9 mouse cellular contexts compared by ENCODE assay signal in genomic region chr10:79682551-79682915, GRCm38 (mm10). TPM values are rescaled to one million over a fixed set of nuclear protein-coding genes. Genes with fewer than 3 reads are reported as not detected.
DNase-seq lines count a peak whose midpoint lies in the region; ATAC-seq and TF ChIP-seq lines count a peak whose summit lies in the region.
"Had no signal": no experiment of that assay in that cellular context is flagged by ENCODE, and none has a peak within 500 bp of the region (broad histone marks: within the 10 kb centered on the region; RNA-seq: fewer than 3 reads in every experiment).

No protein-coding gene starts in this region.

- H3K79me2 ChIP-seq in heart, adult 2 months (replicated peaks; ENCODE audit: control insufficient read depth, insufficient read depth, low read length), result peaks cover 4% of the 10 kb centered on the region; the same call in 1 of the 2 replicates

- intact Hi-C loops in heart, adult 2 months (cut with DNase I), result no loop called here

- H3K4me3 ChIP-seq in heart, adult 2 months, result peak overlapping the region; percentile 87
- H3K4me3 ChIP-seq in E14TG2a.4 (replicated peaks; ENCODE audit: low read length), result peak overlapping the region; percentile 100
- H3K4me3 ChIP-seq in embryonic facial prominence, embryonic 14.5 days (ENCODE audit: low read depth, low read length), result peak overlapping the region; percentile 81
- peak overlapping the region; percentile 88 for H3K4me3 ChIP-seq in intestine, embryonic 16.5 days (ENCODE audit: low read length)
- peak overlapping the region; percentile 79 for H3K4me3 ChIP-seq in midbrain, embryonic 10.5 days

- H3K27ac ChIP-seq in heart, adult 2 months, result peak overlapping the region; percentile 87
- peak overlapping the region; percentile 79 for H3K27ac ChIP-seq in embryonic facial prominence, embryonic 14.5 days (replicated peaks; ENCODE audit: low read depth, low read length)
- H3K27ac ChIP-seq in intestine, embryonic 16.5 days (ENCODE audit: low read length), result peak overlapping the region; percentile 86
- peak overlapping the region; percentile 87 for H3K27ac ChIP-seq in midbrain, embryonic 10.5 days (replicated peaks)

- TF ChIP-seq CTCF in heart, adult 2 months (IDR thresholded peaks at IDR 0.05), result no peak
- no peak for TF ChIP-seq CTCF in E14TG2a.4 (conservative IDR thresholded peaks at IDR 0.05; ENCODE audit: low read length)

- peak overlapping the region; percentile 82 for H3K9ac ChIP-seq in heart, adult 2 months (ENCODE audit: low read depth, low read length)
- peak overlapping the region; percentile 84 for H3K9ac ChIP-seq in embryonic facial prominence, embryonic 14.5 days (ENCODE audit: low read depth, low read length)
- H3K9ac ChIP-seq in intestine, embryonic 16.5 days (ENCODE audit: low read depth, low read length), result peak overlapping the region; percentile 87

- under 1% methylated on average over 10 of the region's 10 CpGs for WGBS in heart, adult 2 months
- 0% methylated on average over 7 of the region's 10 CpGs for WGBS in embryonic facial prominence, embryonic 14.5 days
- 2% methylated on average over 10 of the region's 10 CpGs for WGBS in intestine, embryonic 16.5 days
- 0% methylated on average over 10 of the region's 10 CpGs for WGBS in midbrain, embryonic 10.5 days

- H3K27me3 ChIP-seq in heart, adult 2 months (ENCODE audit: control insufficient read depth, insufficient read depth, low read length), result no peaks in the 10 kb centered on the region
- H3K27me3 ChIP-seq in E14TG2a.4 (ENCODE audit: insufficient read depth, low read length), result no peaks in the 10 kb centered on the region
- no peaks in the 10 kb centered on the region for H3K27me3 ChIP-seq in embryonic facial prominence, embryonic 14.5 days (replicated peaks; ENCODE audit: control insufficient read depth, insufficient read depth, low read length)
- H3K27me3 ChIP-seq in intestine, embryonic 16.5 days (replicated peaks; ENCODE audit: control insufficient read depth, insufficient read depth, low read length), result no peaks in the 10 kb centered on the region
- no peaks in the 10 kb centered on the region for H3K27me3 ChIP-seq in midbrain, embryonic 10.5 days (ENCODE audit: low read depth, poor library complexity, severe bottlenecking)

- no peak for TF ChIP-seq EP300 in heart, adult 2 months (IDR thresholded peaks at IDR 0.05; ENCODE audit: insufficient read depth, low read depth, low read length)

- peak; percentile 40 to 54 for DNase-seq in heart, adult 2 months
- no peak for DNase-seq in heart, adult 18-20 months
- no peak for DNase-seq in embryonic facial prominence, embryonic 14.5 days (ENCODE audit: low spot score)
- peak; percentile 46 for DNase-seq in midbrain, embryonic 10.5 days (ENCODE audit: low spot score)
- DNase-seq in thymus, postnatal 25 days, result peak; percentile 39
- DNase-seq in layer of hippocampus, adult 9-10 months (ENCODE audit: low spot score), result no peak

- no peaks in the 10 kb centered on the region for H3K9me3 ChIP-seq in E14TG2a.4 (ENCODE audit: low read length)
- no peaks in the 10 kb centered on the region for H3K9me3 ChIP-seq in embryonic facial prominence, embryonic 14.5 days (ENCODE audit: control insufficient read depth, low read length)
- no peaks in the 10 kb centered on the region for H3K9me3 ChIP-seq in intestine, embryonic 16.5 days (ENCODE audit: control insufficient read depth, low read length)
- no peaks in the 10 kb centered on the region for H3K9me3 ChIP-seq in midbrain, embryonic 10.5 days (replicated peaks)

- H3K4me2 ChIP-seq in embryonic facial prominence, embryonic 14.5 days (ENCODE audit: low read depth, low read length), result peak overlapping the region; percentile 87
- peak overlapping the region; percentile 70 for H3K4me2 ChIP-seq in intestine, embryonic 16.5 days (ENCODE audit: low read depth, low read length)

- H3K4me1 ChIP-seq in heart, adult 2 months (ENCODE audit: control insufficient read depth, insufficient read depth, low read length), result peaks cover 23% of the 10 kb centered on the region
- H3K4me1 ChIP-seq in E14TG2a.4 (replicated peaks; ENCODE audit: low read depth, low read length), result peaks cover 75% of the 10 kb centered on the region
- peaks cover 14% of the 10 kb centered on the region for H3K4me1 ChIP-seq in embryonic facial prominence, embryonic 14.5 days (ENCODE audit: control insufficient read depth, insufficient read depth, low read length)
- peaks cover 24% of the 10 kb centered on the region for H3K4me1 ChIP-seq in intestine, embryonic 16.5 days (ENCODE audit: control insufficient read depth, insufficient read depth, low read length)
- peaks cover 31% of the 10 kb centered on the region for H3K4me1 ChIP-seq in midbrain, embryonic 10.5 days

- TF ChIP-seq POLR2A in heart, adult 2 months (IDR thresholded peaks at IDR 0.05; ENCODE audit: insufficient read depth, low read depth, low read length), result no peak

- H3K36me3 ChIP-seq in heart, adult 2 months (ENCODE audit: control insufficient read depth, insufficient read depth, low read length), result peaks cover 15% of the 10 kb centered on the region
- H3K36me3 ChIP-seq in E14TG2a.4 (ENCODE audit: insufficient read depth, low read length), result peaks cover 46% of the 10 kb centered on the region
- peaks cover 37% of the 10 kb centered on the region for H3K36me3 ChIP-seq in embryonic facial prominence, embryonic 14.5 days (ENCODE audit: control insufficient read depth, insufficient read depth, low read length)
- peaks cover 23% of the 10 kb centered on the region for H3K36me3 ChIP-seq in intestine, embryonic 16.5 days (ENCODE audit: control insufficient read depth, insufficient read depth, low read length)
- peaks cover 39% of the 10 kb centered on the region for H3K36me3 ChIP-seq in midbrain, embryonic 10.5 days

- ATAC-seq in embryonic facial prominence, embryonic 14.5 days (ENCODE audit: low read depth), result no peak
- peak; percentile 2; the same call in 1 of the 2 replicates for ATAC-seq in intestine, embryonic 16.5 days

RNA-seq across cellular contexts. Expression of gene Cdc34, which starts 0.5 kb away (rescaled TPM):
- 100 to 1,000 TPM; 196 to 216 TPM for total RNA-seq in heart, adult 2 months (2021)
- 352 and 397 TPM in 2 replicates for polyA plus RNA-seq in heart, adult 2 months (2012; rRNA removed)
- total RNA-seq in heart, adult 18-20 months (2021), result 100 to 1,000 TPM; 213 to 227 TPM
- polyA plus RNA-seq in embryonic facial prominence, embryonic 14.5 days (2014; fragmentation: Nextera tagmentation; extraction: Ambion mirVana), result 106 TPM in 2 replicates
- 120 and 128 TPM in 2 replicates for polyA plus RNA-seq in intestine, embryonic 16.5 days (2015; fragmentation: Nextera tagmentation; extraction: Ambion mirVana)
- polyA plus RNA-seq in midbrain, embryonic 10.5 days (2016; fragmentation: Nextera tagmentation; extraction: Ambion mirVana), result 223 and 270 TPM in 2 replicates

RNA-seq across cellular contexts. Expression of gene Gzmm, which starts 6.3 kb away (rescaled TPM):
- total RNA-seq in heart, adult 2 months (2021), result 1 to 10 TPM; 6.4 to 6.5 TPM
- 7.4 and 9.2 TPM in 2 replicates for polyA plus RNA-seq in heart, adult 2 months (2012; rRNA removed)
- total RNA-seq in heart, adult 18-20 months (2021), result 1 to 10 TPM; 7.2 to 7.9 TPM
- polyA plus RNA-seq in embryonic facial prominence, embryonic 14.5 days (2014; fragmentation: Nextera tagmentation; extraction: Ambion mirVana), result 0.31 and 0.51 TPM in 2 replicates
- polyA plus RNA-seq in intestine, embryonic 16.5 days (2015; fragmentation: Nextera tagmentation; extraction: Ambion mirVana), result 0.21 and 0.56 TPM in 2 replicates
- 0.98 and 1.0 TPM in 2 replicates for polyA plus RNA-seq in midbrain, embryonic 10.5 days (2016; fragmentation: Nextera tagmentation; extraction: Ambion mirVana)

RNA-seq across cellular contexts. Expression of gene Tpgs1, which starts 13.4 kb away (rescaled TPM):
- 10 to 100 TPM; 16.5 to 18.8 TPM for total RNA-seq in heart, adult 2 months (2021)
- 18.0 and 28.1 TPM in 2 replicates for polyA plus RNA-seq in heart, adult 2 months (2012; rRNA removed)
- total RNA-seq in heart, adult 18-20 months (2021), result 10 to 100 TPM; 15.5 to 18.0 TPM
- polyA plus RNA-seq in embryonic facial prominence, embryonic 14.5 days (2014; fragmentation: Nextera tagmentation; extraction: Ambion mirVana), result 58.7 and 65.3 TPM in 2 replicates
- polyA plus RNA-seq in intestine, embryonic 16.5 days (2015; fragmentation: Nextera tagmentation; extraction: Ambion mirVana), result 56.8 and 64.4 TPM in 2 replicates
- polyA plus RNA-seq in midbrain, embryonic 10.5 days (2016; fragmentation: Nextera tagmentation; extraction: Ambion mirVana), result 68.3 and 74.9 TPM in 2 replicates

RNA-seq across cellular contexts. Expression of gene Madcam1, which starts 18.2 kb away (rescaled TPM):
- not detected for total RNA-seq in heart, adult 2 months (2021)
- not detected in 2 replicates for polyA plus RNA-seq in heart, adult 2 months (2012; rRNA removed)
- total RNA-seq in heart, adult 18-20 months (2021), result under 1 TPM in 1 of 2 experiments, not detected in 1; 0.21 TPM
- 8.5 and 11.6 TPM in 2 replicates for polyA plus RNA-seq in embryonic facial prominence, embryonic 14.5 days (2014; fragmentation: Nextera tagmentation; extraction: Ambion mirVana)
- 27.4 and 31.8 TPM in 2 replicates for polyA plus RNA-seq in intestine, embryonic 16.5 days (2015; fragmentation: Nextera tagmentation; extraction: Ambion mirVana)
- 0.89 and 1.1 TPM in 2 replicates for polyA plus RNA-seq in midbrain, embryonic 10.5 days (2016; fragmentation: Nextera tagmentation; extraction: Ambion mirVana)
- total RNA-seq: neutrophil, adult 5-6 weeks had no signal

RNA-seq across cellular contexts. Expression of gene Bsg, which starts 21.8 kb away (rescaled TPM):
- 1,000 to 10,000 TPM; 1,364 to 1,491 TPM for total RNA-seq in heart, adult 2 months (2021)
- polyA plus RNA-seq in heart, adult 2 months (2012; rRNA removed), result 1,570 and 1,684 TPM in 2 replicates
- total RNA-seq in heart, adult 18-20 months (2021), result 1,000 to 10,000 TPM; 1,459 to 1,479 TPM
- 846 and 847 TPM in 2 replicates for polyA plus RNA-seq in embryonic facial prominence, embryonic 14.5 days (2014; fragmentation: Nextera tagmentation; extraction: Ambion mirVana)
- polyA plus RNA-seq in intestine, embryonic 16.5 days (2015; fragmentation: Nextera tagmentation; extraction: Ambion mirVana), result 1,158 and 1,189 TPM in 2 replicates
- polyA plus RNA-seq in midbrain, embryonic 10.5 days (2016; fragmentation: Nextera tagmentation; extraction: Ambion mirVana), result 607 and 655 TPM in 2 replicates

Comparison
In these comparisons a context has a peak if more than half of its experiments do, and no peak if none do; other contexts are left out.
1. DNase-seq: peak in heart, adult 2 months (2 of 2), midbrain, embryonic 10.5 days (single experiment) and thymus, postnatal 25 days (single experiment); none in heart, adult 18-20 months (0 of 2), embryonic facial prominence, embryonic 14.5 days (single experiment) and layer of hippocampus, adult 9-10 months (single experiment).
2. Peak in every context shown above with its lines, with median percentiles within 50 percentile points of each other: H3K27ac ChIP-seq, H3K4me3 ChIP-seq and H3K9ac ChIP-seq.